ENCODE assay signal across 8 mouse cellular contexts in the genomic region with DNA sequence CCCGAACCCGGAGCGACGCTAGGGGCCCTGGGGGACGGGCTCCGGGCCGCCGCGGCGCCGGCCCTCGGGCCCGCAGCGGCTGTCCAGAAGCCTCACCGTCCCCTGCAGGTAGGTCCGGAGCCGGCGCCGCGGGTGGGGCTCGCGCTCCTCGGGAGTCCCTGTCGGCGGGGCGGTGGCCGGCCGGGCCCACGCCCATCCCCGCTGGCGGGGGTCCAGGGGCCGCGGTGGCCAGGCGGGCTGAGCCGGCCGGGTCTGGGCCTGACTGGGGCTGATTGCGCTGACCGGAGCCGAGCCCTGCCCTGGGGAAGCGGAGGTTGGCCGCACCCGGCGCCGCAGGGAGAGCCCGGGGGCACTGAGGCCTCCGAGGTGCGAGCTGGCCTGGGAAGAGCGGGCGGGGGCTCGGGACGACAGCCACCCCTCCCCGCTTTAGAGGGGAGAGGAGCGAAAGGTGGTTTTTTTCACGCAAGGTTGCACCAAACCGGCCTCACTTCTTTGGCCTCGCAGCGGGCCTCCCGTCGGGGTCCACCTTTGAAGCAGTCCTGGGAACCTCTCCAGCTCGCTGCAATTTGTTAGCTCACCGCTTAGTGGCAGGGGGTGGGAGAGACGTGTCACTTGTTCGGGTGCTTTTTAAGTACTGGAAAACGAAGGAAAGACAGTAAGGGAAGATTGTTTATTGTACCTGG. TPM values are rescaled to one million over a fixed set of nuclear protein-coding genes. Genes with fewer than 3 reads are reported as not detected.
A peak's percentile ranks its signal among the peaks of the same experiment; 100 is the strongest.
DNase-seq lines count a peak whose midpoint lies in the region; ATAC-seq lines count a peak whose summit lies in the region.

No protein-coding gene starts in this region.

- no peaks in the 10 kb centered on the region for H3K27me3 ChIP-seq in intestine, embryonic 14.5 days (replicated peaks; ENCODE audit: control insufficient read depth, insufficient read depth, low read length)

- peak overlapping the region; percentile 98 for H3K27ac ChIP-seq in intestine, embryonic 14.5 days (ENCODE audit: low read depth)

- H3K9ac ChIP-seq in intestine, embryonic 14.5 days (ENCODE audit: low read length) = peak overlapping the region; percentile 99

- under 1% methylated on average over 64 of the region's 64 CpGs for WGBS in intestine, embryonic 14.5 days

- H3K36me3 ChIP-seq in intestine, embryonic 14.5 days (ENCODE audit: control insufficient read depth, insufficient read depth, low read length) = peaks cover 29% of the 10 kb centered on the region

- H3K4me2 ChIP-seq in intestine, embryonic 14.5 days (ENCODE audit: low read length) = peak overlapping the region; percentile 64

- intact Hi-C loops in left cerebral cortex, postnatal 36 days (cut with DNase I) = loop anchor here (1.0 to 5.0 kb wide), 2 partner anchors 18 to 101 kb away; no protein-coding TSS in a partner anchor

- ATAC-seq in intestine, embryonic 14.5 days (replicated peaks; ENCODE audit: low FRiP score, low TSS enrichment, low read depth) = peak; percentile 87

- peak; percentile 87 for DNase-seq in adrenal gland, adult 2 months
- DNase-seq in embryo, embryonic 11 days = peak; percentile 80
- peak; percentile 84 for DNase-seq in gastrocnemius, postnatal 25 days
- DNase-seq in intestine, embryonic 14.5 days (ENCODE audit: low spot score) = peak; percentile 88
- DNase-seq in left cerebral cortex, postnatal 36 days (ENCODE audit: low spot score in 2 of 2) = peak; percentile 56 to 71
- DNase-seq in mesoderm, embryonic 11.5 days (ENCODE audit: low read depth, low spot score) = peak; percentile 71
- DNase-seq in right cerebral cortex, postnatal 36 days (ENCODE audit: low spot score in 2 of 2) = peak; percentile 19 to 24
- DNase-seq in urinary bladder, postnatal 36 days (ENCODE audit: low spot score in 2 of 2) = peak; percentile 60 to 70

- H3K4me1 ChIP-seq in intestine, embryonic 14.5 days (replicated peaks; ENCODE audit: control insufficient read depth, insufficient read depth, low read length) = peaks cover 25% of the 10 kb centered on the region

- H3K4me3 ChIP-seq in intestine, embryonic 14.5 days (ENCODE audit: low read depth, low read length) = peak overlapping the region; percentile 85

- H3K9me3 ChIP-seq in intestine, embryonic 14.5 days (ENCODE audit: control insufficient read depth, low read length) = no peaks in the 10 kb centered on the region

RNA-seq across cellular contexts. Expression of gene Lats1, which starts 0.5 kb away (rescaled TPM):
- total RNA-seq in adrenal gland, adult 2 months (2021) = 10 to 100 TPM; 43.0 to 63.3 TPM
- 7.8 and 9.4 TPM in 2 replicates for polyA plus RNA-seq in adrenal gland, adult 2 months (2012; rRNA removed)
- total RNA-seq in gastrocnemius, postnatal 25 days (2021) = 10 to 100 TPM in 1 of 2 experiments, 1 to 10 TPM in 1; 9.8 to 10.7 TPM
- 15.8 and 16.5 TPM in 2 replicates for polyA plus RNA-seq in intestine, embryonic 14.5 days (2014; fragmentation: Nextera tagmentation; extraction: Ambion mirVana)
- total RNA-seq in left cerebral cortex, postnatal 36 days (2021) = 10 to 100 TPM; 30.3 to 34.3 TPM

RNA-seq across cellular contexts. Expression of gene Pcmt1, which starts 0.5 kb away (rescaled TPM):
- 10 to 100 TPM; 67.1 to 80.0 TPM for total RNA-seq in adrenal gland, adult 2 months (2021)
- polyA plus RNA-seq in adrenal gland, adult 2 months (2012; rRNA removed) = 29.2 and 33.3 TPM in 2 replicates
- 100 to 1,000 TPM in 1 of 2 experiments, 10 to 100 TPM in 1; 97.2 to 102 TPM for total RNA-seq in gastrocnemius, postnatal 25 days (2021)
- 110 and 115 TPM in 2 replicates for polyA plus RNA-seq in intestine, embryonic 14.5 days (2014; fragmentation: Nextera tagmentation; extraction: Ambion mirVana)
- total RNA-seq in left cerebral cortex, postnatal 36 days (2021) = 100 to 1,000 TPM; 179 to 195 TPM

RNA-seq across cellular contexts. Expression of gene Nup43, which starts 14.2 kb away (rescaled TPM):
- total RNA-seq in adrenal gland, adult 2 months (2021) = 10 to 100 TPM; 10.5 to 10.8 TPM
- polyA plus RNA-seq in adrenal gland, adult 2 months (2012; rRNA removed) = 1.2 and 2.7 TPM in 2 replicates
- total RNA-seq in gastrocnemius, postnatal 25 days (2021) = 1 to 10 TPM; 4.9 to 5.1 TPM
- polyA plus RNA-seq in intestine, embryonic 14.5 days (2014; fragmentation: Nextera tagmentation; extraction: Ambion mirVana) = 58.4 and 60.3 TPM in 2 replicates
- total RNA-seq in left cerebral cortex, postnatal 36 days (2021) = 1 to 10 TPM; 4.4 to 4.5 TPM

RNA-seq across cellular contexts. Expression of gene Katna1, which starts 44.3 kb away (rescaled TPM):
- total RNA-seq in adrenal gland, adult 2 months (2021) = 10 to 100 TPM; 28.5 to 31.3 TPM
- polyA plus RNA-seq in adrenal gland, adult 2 months (2012; rRNA removed) = 0.74 and 1.2 TPM in 2 replicates
- 10 to 100 TPM in 1 of 2 experiments, 1 to 10 TPM in 1; 9.7 to 10.7 TPM for total RNA-seq in gastrocnemius, postnatal 25 days (2021)
- 59.5 and 65.3 TPM in 2 replicates for polyA plus RNA-seq in intestine, embryonic 14.5 days (2014; fragmentation: Nextera tagmentation; extraction: Ambion mirVana)
- total RNA-seq in left cerebral cortex, postnatal 36 days (2021) = 10 to 100 TPM; 12.4 to 17.5 TPM

Comparison
In these comparisons a context has a peak if more than half of its experiments do, and no peak if none do; other contexts are left out.
1. Peak in every context shown above with its lines: DNase-seq, ATAC-seq, H3K4me3 ChIP-seq and H3K27ac ChIP-seq.
2. DNase-seq: peak in every context shown above with its lines; median percentile 88 in intestine, embryonic 14.5 days; 87 in adrenal gland, adult 2 months; 84 in gastrocnemius, postnatal 25 days; 80 in embryo, embryonic 11 days; 71 in mesoderm, embryonic 11.5 days; 65 in urinary bladder, postnatal 36 days; 64 in left cerebral cortex, postnatal 36 days; 22 in right cerebral cortex, postnatal 36 days.